Mouse (Mus musculus): ENCODE data around the gene Col25a1.

- TF ChIP-seq CTCF (IDR thresholded peaks at IDR 0.05; ENCODE audit: extremely low read depth, insufficient read depth, low read length), result no peak
- no peak for TF ChIP-seq POLR2A (IDR thresholded peaks at IDR 0.05; ENCODE audit: extremely low read depth, insufficient read depth, low read length)
Observed at GRCm38 (mm10) chr3:130385856-130386255, 254.6 kb downstream of the Col25a1 start.
